Mouse (Mus musculus) ovary, postnatal 14 days (tissue): ENCODE results near the gene Setd7.
A peak's percentile ranks its signal among the peaks of the same experiment; 100 is the strongest.

Source experiments
- DNase-seq: peaks from one replicate; pipeline ENCODE4 v3.0.0; 2022; ENCODE audit warnings: low spot score

The Setd7 gene

DNA sequence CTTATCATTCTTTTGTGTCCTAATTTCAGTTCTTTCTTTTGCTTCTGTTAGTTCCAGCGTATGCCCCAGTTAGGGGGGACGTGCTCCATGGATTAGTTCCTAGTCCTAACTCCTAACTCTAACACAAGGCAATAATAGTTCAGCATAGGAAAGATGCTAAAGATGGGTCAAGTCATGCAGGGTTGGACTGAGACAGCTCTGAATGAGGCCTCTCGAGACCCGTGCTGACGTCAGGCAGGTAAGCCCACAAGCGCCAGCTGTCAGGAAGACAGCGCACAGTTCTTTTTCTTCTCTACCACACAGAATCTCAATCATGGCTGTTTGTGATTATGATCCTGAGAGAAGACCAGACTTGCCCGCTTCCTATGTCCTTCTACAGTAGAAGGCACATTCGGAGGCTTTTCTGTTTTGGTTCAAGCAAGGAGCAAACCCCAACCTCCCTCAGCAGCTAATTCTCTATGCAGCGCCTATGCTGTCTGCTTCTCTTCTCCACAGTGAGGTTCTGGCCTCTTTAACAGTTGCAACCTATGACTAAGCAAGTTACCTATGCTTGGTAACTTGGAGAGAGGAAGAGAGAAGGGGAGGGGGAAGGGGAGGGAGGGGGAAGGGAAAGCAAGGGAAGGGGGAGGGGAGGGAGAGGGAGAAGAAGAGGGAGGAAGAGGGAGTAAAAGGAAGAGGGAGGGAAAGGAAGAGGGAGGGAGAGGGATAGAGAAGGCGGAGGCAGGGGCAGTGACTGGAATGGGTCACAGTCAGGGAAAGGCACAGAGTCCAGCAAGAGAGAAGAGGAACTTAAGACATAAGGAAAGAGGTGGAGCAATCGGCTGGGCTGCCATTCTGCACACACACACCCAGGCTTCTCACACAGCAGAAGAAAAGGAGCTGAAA is 42.6 kb downstream of the Setd7 start:
- no peak for DNase-seq

DNA sequence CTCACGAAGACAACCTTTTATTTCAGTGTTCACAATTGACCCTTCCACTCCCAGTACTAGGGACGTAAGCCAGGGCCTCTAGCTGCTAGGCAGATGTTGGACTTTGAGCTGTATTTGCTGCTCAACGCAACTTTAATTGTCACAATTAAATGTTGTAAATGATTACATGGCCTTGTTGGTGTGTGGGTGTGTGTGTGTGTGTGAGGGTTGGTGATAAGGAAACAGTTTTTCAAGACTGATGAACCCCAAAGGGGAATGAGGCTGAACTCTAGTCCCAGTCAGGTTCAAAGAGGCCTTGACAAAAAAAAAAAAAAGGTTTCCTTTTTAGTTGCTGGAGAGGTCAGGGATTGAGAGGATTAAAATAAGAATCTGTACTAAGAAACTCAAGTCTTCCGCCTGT is 43.2 kb downstream of the Setd7 start:
- no peak for DNase-seq

DNA sequence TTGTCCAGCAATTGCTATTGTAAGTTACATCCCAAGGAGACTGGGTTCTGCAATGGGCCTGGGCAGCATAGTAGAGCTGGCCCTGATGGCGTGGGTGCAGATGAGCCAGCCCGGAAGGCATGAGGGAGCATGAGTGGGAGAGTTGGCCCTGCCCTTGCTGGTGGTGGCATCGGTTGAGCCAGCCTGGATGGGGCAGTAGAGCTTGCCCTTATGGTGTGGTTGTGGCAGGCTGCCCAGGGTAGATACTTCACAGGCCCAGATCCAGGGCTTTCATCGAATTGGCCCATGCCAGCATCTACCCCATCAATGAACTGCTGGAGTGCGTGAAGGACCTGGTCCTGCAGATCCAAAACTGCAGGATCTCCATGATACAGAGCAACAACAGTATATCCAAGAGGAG is 48.7 kb downstream of the Setd7 start:
- DNase-seq = no peak

DNA sequence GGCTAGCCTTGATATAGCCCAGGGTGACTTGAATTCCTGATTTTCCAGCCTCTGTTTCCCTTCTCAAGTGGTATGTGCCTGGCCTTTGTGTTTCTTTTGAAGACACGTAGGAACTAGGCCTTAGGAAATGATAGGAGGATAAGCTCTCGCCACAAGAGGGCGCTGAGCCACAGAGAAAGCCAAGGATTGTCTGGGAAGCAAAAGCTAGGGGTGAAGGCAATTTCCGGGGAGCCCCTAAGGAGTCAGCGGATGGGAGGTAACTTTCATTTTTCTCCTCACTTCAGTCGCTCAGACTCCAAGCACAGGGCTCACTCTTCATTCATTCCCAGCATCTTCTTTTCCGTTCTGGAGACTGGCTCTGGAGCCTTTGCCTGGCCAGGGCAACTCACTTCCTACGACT is 49.8 kb downstream of the Setd7 start:
- DNase-seq = peak; percentile 79

DNA sequence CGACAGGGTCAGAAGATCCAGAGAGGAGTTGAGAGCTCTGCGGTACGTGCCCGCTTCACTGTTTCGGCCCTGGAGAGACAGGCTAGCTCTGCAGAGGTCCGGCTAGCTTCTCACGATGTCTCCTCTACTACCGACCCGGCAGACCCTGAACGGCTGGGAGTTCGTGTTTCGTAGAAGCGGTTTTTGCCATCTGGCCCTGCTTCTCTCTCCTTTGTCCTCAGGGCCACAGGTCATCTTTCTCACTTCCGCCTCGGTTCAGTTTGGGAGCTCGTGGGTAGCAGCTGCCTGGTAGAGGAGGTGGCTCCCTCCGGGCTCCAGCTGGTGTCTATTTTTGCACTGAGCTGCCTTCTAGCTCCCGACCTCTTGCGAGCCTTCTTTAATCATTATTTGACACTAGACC is 55.2 kb downstream of the Setd7 start:
- no peak for DNase-seq

DNA sequence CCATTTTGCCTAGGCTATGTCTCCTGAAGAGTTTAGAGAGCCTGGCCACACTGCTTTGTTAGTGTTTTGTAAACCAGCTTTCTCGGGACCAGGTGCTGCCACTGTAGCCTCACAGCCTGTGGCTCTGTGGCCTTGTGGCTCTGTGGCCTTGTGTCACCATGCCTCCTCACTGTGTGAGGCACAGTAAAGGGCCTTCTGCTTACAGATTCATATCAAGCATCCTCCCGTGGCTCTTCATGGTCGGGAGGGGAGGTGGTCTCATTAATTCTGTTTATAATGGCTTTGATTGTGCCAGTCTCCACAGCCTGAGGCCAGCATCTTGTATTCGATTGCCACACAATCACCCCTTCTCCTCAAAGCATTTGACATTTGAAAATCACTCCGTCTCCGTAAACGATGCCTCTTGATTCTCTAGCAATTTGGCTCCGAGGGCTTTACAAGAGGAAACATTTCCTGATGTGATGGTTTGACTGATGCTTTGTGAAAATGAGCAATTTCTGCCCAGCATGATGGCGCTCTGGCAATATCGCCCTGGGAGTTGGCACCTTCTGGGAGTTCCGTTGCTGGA is 56.2 kb downstream of the Setd7 start:
- no peak for DNase-seq

DNA sequence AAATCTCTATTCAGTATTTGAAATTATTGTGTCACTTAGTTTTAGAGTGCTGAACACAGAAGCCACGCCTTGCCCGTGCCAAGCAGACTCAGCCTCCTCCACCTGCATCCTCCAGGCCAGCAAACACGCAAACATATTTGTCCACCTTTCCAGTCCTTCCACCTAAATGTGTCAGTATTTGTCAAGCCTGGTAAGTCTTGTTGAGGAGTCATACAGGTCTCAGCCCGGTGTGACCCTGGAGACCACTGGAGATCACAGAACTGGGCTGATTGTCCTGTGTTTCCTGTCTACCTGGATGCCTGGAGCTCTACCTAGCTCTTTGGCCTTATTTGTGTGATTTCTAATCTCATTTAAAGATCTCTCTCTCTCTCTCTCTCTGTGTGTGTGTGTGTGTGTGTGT is 60.8 kb downstream of the Setd7 start:
- no peak for DNase-seq

DNA sequence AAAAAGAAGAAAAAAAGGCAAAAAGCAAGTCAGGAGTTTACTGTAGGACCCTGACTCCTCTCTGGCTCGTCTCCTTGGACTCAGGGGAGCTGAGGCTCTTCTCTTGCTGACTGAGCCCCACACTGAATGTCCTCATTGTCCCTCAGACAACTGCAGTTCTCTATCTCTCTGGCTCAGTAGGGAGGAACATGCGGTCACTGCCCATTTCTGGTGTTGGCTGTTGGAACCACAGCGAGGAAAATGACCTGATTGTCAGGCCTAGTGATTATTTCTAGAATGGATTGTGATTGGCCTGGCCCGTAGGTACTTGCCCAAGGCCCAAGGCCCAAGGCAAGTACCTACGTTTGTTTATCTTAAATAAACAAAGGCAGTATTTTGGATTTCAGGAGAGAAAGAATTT is 62.0 kb downstream of the Setd7 start:
- DNase-seq = no peak

DNA sequence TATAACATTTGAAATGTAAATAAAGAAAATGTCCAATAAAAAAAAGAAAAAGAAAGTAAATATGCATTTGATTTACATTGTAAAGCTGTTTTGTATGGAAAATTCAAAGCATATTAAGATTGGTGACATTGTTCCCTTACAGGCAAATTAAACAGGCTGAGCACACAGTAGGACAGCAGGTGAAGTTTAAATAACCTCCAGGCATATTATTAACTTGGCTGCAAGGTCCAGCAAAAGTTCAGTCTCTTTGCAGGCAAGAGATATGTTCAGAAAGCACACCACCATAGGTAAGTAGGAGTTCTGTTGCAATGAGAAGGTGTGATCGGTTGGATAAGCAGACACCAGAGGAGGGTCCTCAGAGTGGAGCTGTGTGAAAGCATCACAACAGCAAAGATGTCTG is 62.7 kb downstream of the Setd7 start:
- no peak for DNase-seq

DNA sequence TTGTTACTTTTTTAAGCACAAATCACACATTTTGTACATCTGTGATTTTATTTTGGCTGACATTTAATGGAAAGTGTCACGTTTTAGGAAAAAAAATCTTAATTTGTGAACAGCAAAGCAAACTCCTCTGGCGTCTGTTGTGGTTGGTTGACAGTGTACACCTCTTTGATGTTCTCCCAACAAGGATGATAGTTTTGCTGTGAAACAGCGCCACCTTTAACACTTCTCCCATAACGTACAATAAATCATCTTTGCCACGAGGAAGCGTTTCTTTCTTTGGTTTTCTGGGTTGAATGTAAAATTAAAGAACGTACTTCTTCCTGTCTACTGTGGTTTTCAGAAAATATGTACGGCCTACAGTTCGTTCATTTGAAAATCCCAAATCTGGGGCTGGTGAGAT is 65.0 kb downstream of the Setd7 start:
- no peak for DNase-seq

DNA sequence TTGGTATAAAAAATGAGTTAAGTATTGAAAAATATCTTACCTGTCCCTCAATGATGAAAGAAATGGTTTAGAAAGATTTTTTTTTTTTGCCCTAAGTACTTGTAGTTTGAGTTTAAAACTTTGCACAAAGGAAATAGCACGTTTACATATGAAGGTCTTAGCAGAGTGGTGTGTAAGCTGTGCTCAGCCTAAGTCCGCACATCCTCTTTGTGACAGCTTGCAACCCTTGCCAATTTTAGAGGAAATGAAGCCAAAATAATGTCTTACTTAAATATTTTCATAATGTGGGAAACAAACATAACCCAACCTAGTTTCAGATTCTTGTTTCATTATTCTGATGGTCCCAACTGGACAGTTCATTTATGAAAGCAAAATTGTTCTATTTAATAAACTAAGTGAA is 66.2 kb downstream of the Setd7 start:
- DNase-seq = no peak

DNA sequence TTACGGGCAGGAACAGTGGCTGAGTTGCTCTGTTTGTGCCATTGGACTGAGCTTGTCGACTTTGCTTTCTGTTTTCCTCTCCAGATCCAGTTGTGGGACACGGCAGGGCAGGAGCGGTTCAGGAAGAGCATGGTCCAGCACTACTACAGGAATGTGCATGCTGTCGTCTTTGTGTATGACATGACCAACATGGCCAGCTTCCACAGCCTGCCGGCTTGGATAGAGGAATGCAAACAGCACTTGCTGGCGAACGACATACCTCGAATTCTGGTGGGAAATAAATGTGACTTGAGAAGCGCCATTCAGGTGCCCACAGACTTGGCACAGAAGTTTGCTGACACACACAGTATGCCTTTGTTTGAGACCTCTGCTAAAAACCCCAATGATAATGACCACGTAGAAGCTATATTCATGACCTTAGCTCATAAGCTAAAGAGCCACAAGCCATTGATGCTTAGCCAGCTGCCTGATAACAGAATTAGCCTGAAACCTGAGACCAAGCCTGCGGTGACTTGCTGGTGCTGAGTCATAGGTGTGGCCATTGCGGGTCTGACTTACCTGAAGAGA is 67.3 kb downstream of the Setd7 start:
- no peak for DNase-seq

DNA sequence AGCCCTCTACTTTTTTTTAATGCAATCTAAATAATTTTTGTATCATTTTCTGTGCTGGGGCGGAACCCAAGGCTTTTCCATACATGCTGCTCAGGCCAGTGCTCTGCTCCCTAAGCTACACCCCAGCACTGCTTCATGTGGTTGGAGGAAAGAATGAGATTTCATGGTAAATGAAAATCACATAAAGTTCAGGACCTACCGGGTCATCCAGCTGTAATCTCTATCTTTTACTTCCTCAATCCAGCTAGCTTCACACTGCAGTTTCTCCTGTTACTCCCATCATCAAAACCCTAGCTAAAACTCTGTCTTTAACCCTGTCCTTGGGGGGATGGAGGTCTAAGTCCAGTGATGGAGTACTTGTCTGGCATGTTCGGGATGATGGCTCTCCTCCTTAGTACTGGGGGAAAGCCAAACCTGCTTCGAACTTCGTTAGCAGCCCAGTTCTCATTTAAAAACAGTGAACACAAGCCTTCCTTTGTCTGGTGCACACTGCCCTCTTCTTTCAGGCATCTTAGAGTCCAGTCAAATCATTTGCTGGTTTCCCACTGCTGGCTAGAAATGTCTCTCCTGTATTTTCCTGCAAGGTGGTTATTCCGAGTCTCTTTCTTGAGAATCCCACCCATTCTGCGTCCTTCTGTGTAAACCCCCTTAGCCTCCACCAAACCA is 70.5 kb downstream of the Setd7 start:
- DNase-seq = no peak

DNA sequence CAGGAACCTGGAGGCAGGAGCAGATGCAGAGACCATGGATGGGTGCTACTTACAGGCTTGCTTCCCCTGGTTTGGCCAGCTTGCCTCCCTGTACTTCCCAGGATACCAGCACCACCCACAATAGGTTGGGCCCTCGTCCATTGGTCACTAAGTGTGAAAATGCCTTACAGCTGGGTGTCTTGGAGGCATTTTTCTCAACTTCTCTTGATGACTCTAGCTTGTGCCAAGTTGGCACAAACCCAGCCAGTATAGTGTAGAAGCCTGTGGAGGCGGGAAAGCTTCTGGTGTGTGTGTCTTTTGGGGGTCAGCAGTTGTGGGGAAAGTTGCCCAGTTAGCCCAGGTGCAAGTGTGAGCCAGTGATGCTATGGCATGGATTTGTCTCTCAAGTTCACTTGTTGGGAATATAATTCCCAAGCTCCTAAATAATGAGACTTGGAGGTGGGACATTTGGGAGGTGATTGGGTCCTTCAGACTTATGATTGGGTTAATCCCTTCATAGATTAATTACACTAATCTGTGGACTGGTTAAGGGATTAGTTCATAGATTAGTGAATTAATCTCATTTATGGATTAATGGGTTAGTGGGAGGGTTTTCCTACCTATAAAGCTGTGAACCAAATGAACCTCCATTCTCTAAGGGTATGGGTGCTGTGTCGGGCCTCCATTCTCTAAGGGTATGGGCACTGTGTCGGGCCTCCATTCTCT is 74.0 kb downstream of the Setd7 start:
- DNase-seq = no peak

DNA sequence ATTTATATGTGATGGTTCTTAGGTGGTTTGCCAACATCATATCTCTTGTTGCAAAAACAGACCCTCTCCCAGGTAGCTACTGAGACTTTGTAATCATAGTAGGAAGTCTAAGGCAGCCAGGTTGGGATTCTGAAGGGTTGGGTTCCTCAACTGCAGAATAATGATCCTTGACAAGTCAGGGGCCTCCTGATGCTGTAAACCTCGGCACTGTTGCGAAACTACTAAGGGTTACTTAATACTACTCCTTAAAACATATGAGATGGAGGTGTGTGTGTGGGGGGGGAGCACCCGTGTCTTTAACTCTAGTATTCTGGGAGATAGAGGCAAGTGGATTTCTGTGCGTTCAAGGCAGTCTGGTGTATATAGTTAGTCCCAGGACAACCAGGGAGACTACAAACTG is 75.3 kb downstream of the Setd7 start:
- no peak for DNase-seq

DNA sequence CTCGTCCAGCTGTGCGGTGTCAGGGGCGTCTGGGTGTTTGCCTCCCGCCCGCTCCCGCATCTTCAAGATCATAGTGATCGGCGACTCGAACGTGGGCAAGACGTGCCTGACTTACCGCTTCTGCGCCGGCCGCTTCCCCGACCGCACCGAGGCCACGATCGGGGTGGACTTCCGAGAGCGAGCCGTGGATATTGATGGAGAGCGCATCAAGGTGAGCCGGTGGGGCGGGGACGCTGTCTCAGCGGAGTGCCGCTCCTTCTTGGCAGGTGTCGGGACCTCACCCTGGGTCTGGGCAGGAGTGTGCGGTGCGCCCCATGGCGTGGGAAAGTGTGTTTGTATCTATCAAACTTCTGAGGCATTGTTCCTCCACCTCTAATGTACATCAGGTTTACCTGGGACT is 76.3 kb downstream of the Setd7 start:
- DNase-seq = no peak

DNA sequence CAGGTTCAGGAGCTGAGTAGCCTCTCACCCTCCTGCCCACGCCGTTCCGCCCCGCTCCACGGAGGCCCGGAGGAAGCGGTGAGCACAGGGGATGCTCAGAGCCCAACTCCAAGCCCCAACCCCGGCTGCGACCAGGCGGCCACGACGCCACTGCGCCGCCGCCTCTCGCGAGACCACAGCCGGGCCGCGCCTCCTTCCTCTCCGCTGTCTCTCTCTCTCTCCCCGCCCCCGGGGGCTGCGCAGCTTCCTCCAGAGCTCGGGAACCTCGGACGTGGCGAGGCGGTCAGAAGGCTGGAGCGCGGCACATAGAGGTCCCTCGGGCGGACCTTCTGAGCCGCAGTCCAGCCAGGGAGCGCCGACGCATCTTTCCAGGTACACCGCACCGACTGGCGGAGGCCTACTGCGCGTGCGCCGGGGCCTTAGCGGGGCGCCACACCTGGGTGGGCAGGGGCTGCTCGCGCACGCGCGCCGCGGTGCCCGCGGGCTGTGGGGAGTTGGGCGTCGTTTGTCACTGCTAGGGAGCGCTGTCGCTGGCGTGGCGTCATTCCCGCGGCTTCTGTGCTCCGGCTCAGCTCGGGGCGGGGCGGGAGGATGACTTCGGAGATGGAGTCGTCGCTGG is 76.8 kb downstream of the Setd7 start, which contains the start of gene Rab33b:
Rab33b (plus strand) TSS at position 180 of the 619 bp plus-strand sequence.
- peak; percentile 98 for DNase-seq

DNA sequence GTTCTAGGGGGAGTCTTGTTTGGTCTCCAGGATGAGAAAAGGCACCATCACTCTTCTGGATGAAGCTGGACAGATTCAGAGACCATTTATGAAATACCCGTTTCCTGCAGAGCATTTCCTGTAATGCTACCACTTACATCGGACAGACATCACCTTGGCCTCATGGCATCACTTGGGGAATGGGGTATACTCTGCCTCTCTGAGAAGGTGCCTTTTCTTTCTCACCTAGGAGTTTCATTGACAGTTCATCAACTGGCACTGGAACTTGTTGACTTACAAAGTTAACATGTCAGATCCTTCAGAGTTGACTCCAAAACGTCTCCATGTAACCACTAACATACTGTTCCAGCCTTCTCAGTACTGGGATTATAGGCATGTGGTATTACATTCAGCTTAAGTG is 77.9 kb downstream of the Setd7 start:
- DNase-seq = no peak

DNA sequence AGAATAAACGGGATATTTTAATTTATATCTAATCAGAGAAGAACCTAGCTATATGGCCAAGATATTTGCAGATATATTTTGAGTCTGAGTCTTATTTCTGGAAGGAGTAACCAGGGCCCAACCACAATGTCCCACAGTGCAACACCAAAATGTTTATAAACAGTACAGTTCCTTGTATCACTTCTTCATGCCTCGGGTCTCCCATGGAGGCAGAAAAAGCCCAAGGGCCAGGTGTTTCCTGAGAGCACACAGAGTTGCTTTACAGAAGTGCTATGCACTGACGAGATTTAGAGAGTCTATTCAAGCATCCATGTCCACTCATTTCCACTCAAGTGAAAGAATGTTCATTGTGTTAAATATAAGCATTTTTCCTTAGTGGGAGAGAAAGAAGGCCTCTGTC is 78.8 kb downstream of the Setd7 start:
- no peak for DNase-seq

DNA sequence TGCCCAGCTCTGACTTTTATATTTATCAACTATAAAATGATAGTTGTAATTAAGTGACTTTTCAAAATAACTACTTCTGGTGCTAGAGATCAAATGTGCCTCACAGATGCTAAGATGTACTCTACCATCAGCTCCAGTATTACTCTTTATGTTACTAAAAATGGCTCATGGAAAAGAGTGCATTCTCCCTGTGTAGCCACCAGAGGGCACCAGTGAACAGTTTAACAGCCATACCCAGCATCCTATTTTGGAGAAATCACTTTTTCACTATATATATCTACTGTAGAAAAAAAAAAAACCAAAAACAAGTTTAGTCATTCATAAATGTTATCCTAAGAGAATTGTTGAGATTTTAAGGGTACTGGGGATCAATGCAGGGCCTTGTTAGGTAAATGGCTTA is 79.6 kb downstream of the Setd7 start:
- peak; percentile 32 for DNase-seq

DNA sequence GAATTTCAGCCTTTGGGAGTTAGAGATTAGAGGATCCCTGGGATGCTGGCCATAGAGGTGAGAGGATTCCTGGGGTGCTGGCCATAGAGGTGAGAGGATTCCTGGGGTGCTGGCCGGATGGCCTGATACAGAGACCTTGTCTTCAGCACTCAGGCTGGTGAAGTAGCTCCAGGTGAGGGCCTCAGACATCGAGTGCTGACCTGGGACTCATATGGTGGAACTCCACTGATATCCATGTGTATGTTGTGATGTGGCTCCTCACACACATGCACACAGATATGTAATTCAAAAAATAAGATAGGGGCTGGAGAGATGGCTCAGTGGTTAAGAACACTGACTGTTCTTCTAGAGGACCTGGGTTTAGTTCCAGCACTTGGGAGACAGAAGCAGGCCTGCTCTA is 80.8 kb downstream of the Setd7 start:
- DNase-seq = no peak

DNA sequence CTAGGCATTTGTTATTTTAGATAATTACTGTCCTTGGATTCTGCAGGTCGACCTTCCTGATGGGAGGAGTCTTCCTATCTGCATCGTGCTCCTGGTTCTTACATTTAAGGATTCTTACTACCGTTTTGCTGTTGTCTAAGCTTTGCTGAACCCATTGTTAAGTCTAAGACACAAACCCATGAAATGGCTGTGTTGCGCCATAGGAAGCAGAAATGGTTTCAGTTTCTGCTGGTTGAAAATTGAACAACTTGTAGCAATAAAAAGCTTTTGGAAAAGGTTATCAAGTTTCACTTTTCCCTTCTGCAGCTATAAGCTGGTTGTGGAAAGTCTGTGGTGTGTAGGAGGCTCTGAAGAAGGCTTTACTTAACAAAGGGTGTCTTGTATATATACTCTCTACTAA is 85.0 kb downstream of the Setd7 start:
- DNase-seq = no peak
